Mouse (Mus musculus) erythroblast, embryonic 14.5 days (primary cell): ENCODE measurements around the gene Cyp2u1. TPM values are rescaled to one million over a fixed set of nuclear protein-coding genes. Genes with fewer than 3 reads are reported as not detected.

ENCODE experiments used
- H3K27me3 ChIP-seq: 2 replicates; pipeline ENCODE4 v1.6.1; 2012; ENCODE audit warnings: inconsistent platforms; ENCODE audit not compliant: control insufficient read depth
- H3K36me3 ChIP-seq: 2 replicates; pipeline ENCODE4 v1.6.1; 2012; ENCODE audit warnings: mild to moderate bottlenecking, inconsistent platforms; ENCODE audit not compliant: control insufficient read depth
- H3K4me1 ChIP-seq: 2 replicates; pipeline ENCODE4 v1.6.1; 2012; ENCODE audit warnings: inconsistent platforms; ENCODE audit not compliant: control insufficient read depth
- H3K4me3 ChIP-seq: replicated peaks from 2 replicates; pipeline ENCODE3; 2012; ENCODE audit warnings: moderate library complexity, mild to moderate bottlenecking, inconsistent platforms
- H3K9me3 ChIP-seq: 2 replicates; pipeline ENCODE4 v1.6.1; 2012; ENCODE audit warnings: low read length, inconsistent platforms, mixed read lengths; ENCODE audit not compliant: control insufficient read depth
- GATA1 ChIP-seq: IDR thresholded peaks from 2 replicates; pipeline ENCODE4 v1.6.1; 2012; ENCODE audit warnings: low read length, inconsistent platforms, mixed read lengths
- TAL1 ChIP-seq: IDR thresholded peaks from 3 replicates; pipeline ENCODE4 v1.6.1; 2012; ENCODE audit warnings: low read length, inconsistent platforms, mixed read lengths
- polyA plus RNA-seq: library from polyadenylated mRNA; stranded (reverse); fragments of >175 nt; gene quantifications from 2 replicates; pipeline ENCODE4 v1.2.3, GENCODE M21; 2012

Cyp2u1 gene
- polyA plus RNA-seq, 1 experiment: not detected

GRCm38 (mm10) chr3:131266366-131267050 is 36.5 kb downstream of the Cyp2u1 start:
- TF ChIP-seq TAL1 (no peak), GATA1 (no peak)
- no peaks in the 10 kb centered on the region; the same call in 1 of the 2 replicates for H3K36me3 ChIP-seq
- H3K4me1 ChIP-seq: peaks cover 9% of the 10 kb centered on the region
- no peaks in the 10 kb centered on the region for H3K27me3 ChIP-seq
- no peak overlapping the region for H3K4me3 ChIP-seq
- no peaks in the 10 kb centered on the region for H3K9me3 ChIP-seq

GRCm38 (mm10) chr3:131265516-131265915 is 37.5 kb downstream of the Cyp2u1 start:
- H3K4me1 ChIP-seq: no peaks in the 10 kb centered on the region
- no peak for TF ChIP-seq TAL1
- TF ChIP-seq GATA1: no peak
- H3K27me3 ChIP-seq: no peaks in the 10 kb centered on the region
- H3K36me3 ChIP-seq: peaks cover under 1% of the 10 kb centered on the region; the same call in 1 of the 2 replicates
- no peak overlapping the region for H3K4me3 ChIP-seq
- H3K9me3 ChIP-seq: peaks cover 3% of the 10 kb centered on the region; the same call in 1 of the 2 replicates

GRCm38 (mm10) chr3:131263766-131264486 is 39.1 kb downstream of the Cyp2u1 start:
- peaks cover 3% of the 10 kb centered on the region; the same call in 1 of the 2 replicates for H3K9me3 ChIP-seq
- no peaks in the 10 kb centered on the region for H3K4me1 ChIP-seq
- no peak overlapping the region for H3K4me3 ChIP-seq
- H3K27me3 ChIP-seq: no peaks in the 10 kb centered on the region
- TF ChIP-seq GATA1 (no peak), TAL1 (no peak)
- H3K36me3 ChIP-seq: peaks cover 2% of the 10 kb centered on the region; the same call in 1 of the 2 replicates

GRCm38 (mm10) chr3:131260418-131260817 is 42.6 kb downstream of the Cyp2u1 start:
- Histone ChIP-seq H3K9me3 (peaks cover 3% of the 10 kb centered on the region; the same call in 1 of the 2 replicates), H3K27me3 (no peaks in the 10 kb centered on the region), H3K4me1 (no peaks in the 10 kb centered on the region), H3K36me3 (peaks cover 2% of the 10 kb centered on the region; the same call in 1 of the 2 replicates), H3K4me3 (no peak overlapping the region)
- TF ChIP-seq TAL1 (no peak), GATA1 (no peak)

- Histone ChIP-seq H3K4me3 (no peak overlapping the region), H3K36me3 (peaks cover 2% of the 10 kb centered on the region; the same call in 1 of the 2 replicates), H3K4me1 (no peaks in the 10 kb centered on the region), H3K27me3 (no peaks in the 10 kb centered on the region), H3K9me3 (peaks cover 3% of the 10 kb centered on the region; the same call in 1 of the 2 replicates)
- TF ChIP-seq TAL1: no peak
- no peak for TF ChIP-seq GATA1
These were observed 43.5 kb downstream of the Cyp2u1 start for GRCm38 (mm10) chr3:131259392-131259965.

GRCm38 (mm10) chr3:131258921-131259320 is 44.1 kb downstream of the Cyp2u1 start:
- Histone ChIP-seq H3K27me3 (no peaks in the 10 kb centered on the region), H3K4me1 (no peaks in the 10 kb centered on the region), H3K4me3 (no peak overlapping the region), H3K9me3 (peaks cover 3% of the 10 kb centered on the region; the same call in 1 of the 2 replicates), H3K36me3 (peaks cover 2% of the 10 kb centered on the region; the same call in 1 of the 2 replicates)
- TF ChIP-seq GATA1 (no peak), TAL1 (no peak)

- Histone ChIP-seq H3K4me1 (no peaks in the 10 kb centered on the region), H3K9me3 (no peaks in the 10 kb centered on the region), H3K36me3 (peaks cover 1% of the 10 kb centered on the region; the same call in 1 of the 2 replicates), H3K4me3 (no peak overlapping the region), H3K27me3 (no peaks in the 10 kb centered on the region)
- TF ChIP-seq TAL1 (no peak), GATA1 (no peak)
These were observed 47.5 kb downstream of the Cyp2u1 start for GRCm38 (mm10) chr3:131255399-131255981.

- Histone ChIP-seq H3K4me3 (no peak overlapping the region), H3K36me3 (no peaks in the 10 kb centered on the region; the same call in 1 of the 2 replicates), H3K9me3 (no peaks in the 10 kb centered on the region), H3K27me3 (no peaks in the 10 kb centered on the region), H3K4me1 (no peaks in the 10 kb centered on the region)
- TF ChIP-seq TAL1 (no peak), GATA1 (no peak)
These were observed 48.0 kb downstream of the Cyp2u1 start for GRCm38 (mm10) chr3:131254991-131255390.
